7 mouse cellular contexts compared by ENCODE assay signal in the genomic region with DNA sequence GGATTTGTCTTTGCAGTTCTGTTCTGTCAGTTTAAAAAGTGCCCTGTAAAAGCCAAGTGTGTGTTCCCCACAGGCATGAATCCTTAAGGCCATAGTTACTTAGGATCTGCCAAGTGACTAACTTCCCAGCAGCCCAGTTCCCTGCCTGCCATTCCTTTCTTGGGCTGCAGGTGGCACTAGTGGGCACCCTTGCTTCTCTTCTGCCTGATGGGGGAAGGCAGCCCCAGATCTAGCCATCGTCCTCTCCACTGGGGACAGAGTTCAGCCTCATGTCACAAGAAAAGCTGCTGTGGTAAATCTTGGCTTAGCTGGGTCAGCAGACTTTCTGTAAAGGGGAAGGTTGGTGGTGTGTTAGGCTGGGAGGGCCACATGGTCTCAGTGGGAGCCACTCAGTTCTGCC. TPM values are rescaled to one million over a fixed set of nuclear protein-coding genes. Genes with fewer than 3 reads are reported as not detected.
A peak's percentile ranks its signal among the peaks of the same experiment; 100 is the strongest.
DNase-seq lines count a peak whose midpoint lies in the region; ATAC-seq and TF ChIP-seq lines count a peak whose summit lies in the region.

No protein-coding gene starts in this region.

- no peak for TF ChIP-seq POLR2A in small intestine, adult 2 months (IDR thresholded peaks at IDR 0.05; ENCODE audit: low read depth, low read length)

- peak; percentile 98 for TF ChIP-seq CTCF in gastrocnemius, adult 2 months (IDR thresholded peaks at IDR 0.05)
- TF ChIP-seq CTCF in small intestine, adult 2 months (IDR thresholded peaks at IDR 0.05; ENCODE audit: extremely low read depth, insufficient read length, insufficient replicate concordance, low read depth, low read length): peak; percentile 96

- intact Hi-C loops in gastrocnemius, adult 2 months (cut with DNase I): loop anchor here (1.0 kb wide), 2 partner anchors 99 to 125 kb away; no protein-coding TSS in a partner anchor

- peak; percentile 47 for DNase-seq in WW6 (ENCODE audit: low read depth, low spot score)
- peak; percentile 75 for DNase-seq in cerebellum, adult 9-10 months
- DNase-seq in gastrocnemius, adult 2 months: peak; percentile 76
- DNase-seq in left cerebral cortex, adult 9 months (ENCODE audit: low spot score in 2 of 2): peak; percentile 33 to 88

- H3K27me3 ChIP-seq in small intestine, adult 2 months (ENCODE audit: control insufficient read depth, insufficient read depth, low read length): no peaks in the 10 kb centered on the region

- H3K27ac ChIP-seq in gastrocnemius, adult 2 months: no peak overlapping the region
- no peak overlapping the region for H3K27ac ChIP-seq in small intestine, adult 2 months (ENCODE audit: insufficient read depth, low read depth, low read length)

- peak; percentile 65 for ATAC-seq in inflammation-experienced regulatory T-cells, adult 6 months
- peak; percentile 78 for ATAC-seq in megakaryocyte-erythroid progenitor cell, adult 5-6 weeks (replicated peaks; ENCODE audit: low FRiP score, low TSS enrichment, poor library complexity, severe bottlenecking)

- WGBS in small intestine, adult 2 months: 0% methylated on average over 1 of the region's 1 CpGs

- H3K4me1 ChIP-seq in small intestine, adult 2 months (ENCODE audit: control insufficient read depth, insufficient read depth, insufficient read length, low read length): peaks cover 5% of the 10 kb centered on the region; the same call in 1 of the 2 replicates

- H3K36me3 ChIP-seq in small intestine, adult 2 months (ENCODE audit: control insufficient read depth, insufficient read depth, low read length): no peaks in the 10 kb centered on the region

- H3K4me3 ChIP-seq in gastrocnemius, adult 2 months: no peak overlapping the region
- H3K4me3 ChIP-seq in small intestine, adult 2 months (ENCODE audit: low read depth, low read length): no peak overlapping the region

RNA-seq across cellular contexts. Expression of gene Armc9, which starts 59.6 kb away (rescaled TPM):
- 1 to 10 TPM; 2.0 to 2.1 TPM for total RNA-seq in gastrocnemius, adult 2 months (2021)
- polyA plus RNA-seq in inflammation-experienced regulatory T-cells, adult 6 months (2017; shearing (Covaris generic)): 10 to 100 TPM in 1 of 3 experiments, 1 to 10 TPM in 2; 4.1 to 12.9 (median 9.0) TPM
- total RNA-seq in megakaryocyte-erythroid progenitor cell, adult 5-6 weeks (2014; fragmentation: Nextera tagmentation): 25.4 and 25.8 TPM in 2 replicates
- 8.8 and 17.1 TPM in 2 replicates for total RNA-seq in megakaryocyte-erythroid progenitor cell, adult 5-6 weeks (2017)
- 1.2 and 1.4 TPM in 2 replicates for polyA plus RNA-seq in small intestine, adult 2 months (2012; rRNA removed)
